Mouse (Mus musculus) T-helper 17 cell (primary cell): ENCODE data around the gene Aplnr.

Experiments
- in situ Hi-C, 2 experiments: fragments of 300-600 bp; cut with MboI, MseI; formaldehyde crosslinking; loops; 1 replicate in 1 of 2; 2 replicates in 1 of 2; pipeline ENCODE4 v1.15.1; 2025; ENCODE audit warnings: high pct_unique_total_duplicates in 2 of 2

The Aplnr gene

GRCm38 (mm10) chr2:85178139-85178800 is 42.2 kb downstream of the Aplnr start:
- in situ Hi-C loops: no loop called here

- in situ Hi-C loops: no loop called here
Observed at GRCm38 (mm10) chr2:85187582-85188151, 51.6 kb downstream of the Aplnr start.
